Mouse (Mus musculus) lung, embryonic 14.5 days (tissue): ENCODE measurements around the gene Akirin2. TPM values are rescaled to one million over a fixed set of nuclear protein-coding genes. Genes with fewer than 3 reads are reported as not detected.

Source experiments
- ATAC-seq: fragments of 200-750 bp; cut with Nextera tagmentation; 2 replicates; pipeline ENCODE4 v1.8.0; 2017; ENCODE audit warnings: mild to moderate bottlenecking, moderate TSS enrichment, moderate library complexity; ENCODE audit not compliant: insufficient read depth
- DNase-seq: peaks from one replicate; pipeline ENCODE4 v3.0.0-alpha.2; 2015
- H3K27ac ChIP-seq: fragments of 300-500 bp; sonication (generic); 2 replicates; pipeline ENCODE4 v1.5.1; 2014; ENCODE audit warnings: low read depth, mild to moderate bottlenecking, moderate library complexity
- H3K27me3 ChIP-seq: fragments of 300-500 bp; sonication (generic); 2 replicates; pipeline ENCODE4 v1.6.1; 2014; ENCODE audit warnings: low read length, control low read depth; ENCODE audit not compliant: insufficient read depth
- H3K36me3 ChIP-seq: fragments of 300-500 bp; sonication (generic); 2 replicates; pipeline ENCODE4 v1.6.1; 2014; ENCODE audit warnings: control low read depth; ENCODE audit not compliant: insufficient read depth
- H3K4me1 ChIP-seq: fragments of 300-500 bp; sonication (generic); 2 replicates; pipeline ENCODE4 v1.6.1; 2014; ENCODE audit warnings: antibody characterized with exemption, control low read depth; ENCODE audit not compliant: insufficient read depth
- H3K4me2 ChIP-seq: fragments of 300-500 bp; sonication (generic); 2 replicates; pipeline ENCODE4 v1.6.1; 2014; ENCODE audit warnings: mild to moderate bottlenecking
- H3K4me3 ChIP-seq: fragments of 300-500 bp; sonication (generic); 2 replicates; pipeline ENCODE4 v1.5.1; 2014; ENCODE audit warnings: low read depth, low read length
- H3K9ac ChIP-seq: fragments of 300-500 bp; sonication (generic); 2 replicates; pipeline ENCODE4 v1.6.1; 2014
- H3K9me3 ChIP-seq: fragments of 300-500 bp; sonication (generic); 2 replicates; pipeline ENCODE4 v1.6.1; 2016; ENCODE audit warnings: low read depth, low read length, control low read depth
- CTCF ChIP-seq: IDR thresholded peaks from 2 replicates; pipeline ENCODE4 v1.5.1; 2016; ENCODE audit warnings: antibody characterized with exemption, low read depth
- WGBS: fragments of 180-500 bp; shearing (Covaris S2); extraction: QIAGEN DNeasy Blood & Tissue Kit; methylation state at CpG from one replicate; pipeline ENCODE4 v1.1.7; 2014; 5-methylcytosine and 5-hydroxymethylcytosine counted together
- polyA plus RNA-seq: library from polyadenylated mRNA; unstranded; fragments of >200 nt; fragmentation: Nextera tagmentation; extraction: Ambion mirVana; gene quantifications from 2 replicates; pipeline ENCODE4 v1.2.1, GENCODE M21; 2014

Gene Akirin2
- 56.1 and 60.0 TPM in 2 replicates for polyA plus RNA-seq

DNA sequence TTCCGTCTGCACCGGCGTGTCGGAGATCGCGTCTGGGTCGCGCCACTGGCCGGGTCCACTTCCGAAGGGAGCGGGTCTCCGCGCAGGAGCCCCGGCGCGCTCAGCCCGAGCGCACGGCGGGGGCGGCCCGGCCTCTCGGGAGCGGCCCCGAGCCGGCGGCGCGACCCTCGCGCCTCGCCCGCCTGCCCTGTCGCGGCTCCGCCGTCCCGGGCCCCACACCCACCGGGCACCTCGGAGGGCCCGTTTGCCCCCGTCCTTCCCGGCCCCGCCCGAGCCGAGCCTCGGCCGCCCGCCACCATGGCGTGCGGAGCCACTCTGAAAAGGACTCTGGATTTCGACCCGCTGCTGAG lies at the start of gene Akirin2:
TSS of gene Akirin2 (plus strand) at position 190 of the 350 bp plus-strand sequence.
- H3K4me1 ChIP-seq = 0 out of 2 replicates have a peak, but pooled peaks cover 1% of the 10 kb centered on the region
- peak within 1 kb of the TSS; percentile 97 for H3K4me3 ChIP-seq
- DNase-seq (no peak), ATAC-seq (no peak; the same call in 1 of the 2 replicates)
- under 1% methylated on average over 42 of the region's 53 CpGs for WGBS
- peak within 1 kb of the TSS; percentile 92 for H3K27ac ChIP-seq
- no peaks in the 10 kb centered on the region for H3K9me3 ChIP-seq
- H3K27me3 ChIP-seq = no peaks in the 10 kb centered on the region
- peak within 1 kb of the TSS; percentile 84 for H3K9ac ChIP-seq
- no peaks in the 10 kb centered on the region for H3K36me3 ChIP-seq
- no peak for TF ChIP-seq CTCF
- H3K4me2 ChIP-seq = peak within 1 kb of the TSS; percentile 70

GRCm38 (mm10) chr4:34510305-34510704 lies 40.4 kb upstream of the Akirin2 start:
- no peak for DNase-seq

DNA sequence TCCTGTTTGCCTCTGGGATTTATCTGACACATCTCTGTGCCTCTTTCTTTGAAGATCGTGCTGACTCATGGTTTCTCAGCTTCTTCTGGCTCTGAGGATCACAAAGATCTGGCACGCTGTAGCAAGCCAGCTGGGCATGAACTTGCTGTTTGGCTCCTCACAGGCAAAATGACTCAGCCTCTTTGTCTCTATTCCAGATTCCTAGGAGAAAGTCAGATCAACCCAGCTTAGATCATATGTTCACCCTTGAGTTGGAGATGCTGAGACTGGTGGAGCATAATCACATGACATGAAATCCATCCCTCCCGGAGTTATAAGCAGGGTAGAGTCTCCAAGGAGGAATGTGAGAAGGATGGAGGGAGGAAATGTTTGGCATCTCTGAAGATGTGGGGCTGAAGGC lies 27.9 kb upstream of the Akirin2 start:
- H3K36me3 ChIP-seq = no peaks in the 10 kb centered on the region
- ATAC-seq (no peak), DNase-seq (no peak)
- no peaks in the 10 kb centered on the region for H3K4me1 ChIP-seq
- no peaks in the 10 kb centered on the region for H3K27me3 ChIP-seq
- H3K4me3 ChIP-seq = no peak overlapping the region
- WGBS = 60% methylated on average over 3 of the region's 3 CpGs
- no peak overlapping the region for H3K9ac ChIP-seq
- H3K27ac ChIP-seq = no peak overlapping the region
- no peaks in the 10 kb centered on the region for H3K9me3 ChIP-seq
- no peak overlapping the region for H3K4me2 ChIP-seq
- TF ChIP-seq CTCF = no peak

More at GRCm38 (mm10) chr4:34510305-34510704, 40.4 kb upstream of the Akirin2 start:
- no peak overlapping the region for H3K9ac ChIP-seq
- no peak overlapping the region for H3K4me3 ChIP-seq
- TF ChIP-seq CTCF = no peak
- H3K36me3 ChIP-seq = no peaks in the 10 kb centered on the region
- no peak overlapping the region for H3K4me2 ChIP-seq
- ATAC-seq = no peak
- no peaks in the 10 kb centered on the region for H3K27me3 ChIP-seq
- H3K27ac ChIP-seq = no peak overlapping the region
- H3K9me3 ChIP-seq = no peaks in the 10 kb centered on the region; the same call in 1 of the 2 replicates
- no peaks in the 10 kb centered on the region for H3K4me1 ChIP-seq
- WGBS = 78% methylated on average over 3 of the region's 3 CpGs

DNA sequence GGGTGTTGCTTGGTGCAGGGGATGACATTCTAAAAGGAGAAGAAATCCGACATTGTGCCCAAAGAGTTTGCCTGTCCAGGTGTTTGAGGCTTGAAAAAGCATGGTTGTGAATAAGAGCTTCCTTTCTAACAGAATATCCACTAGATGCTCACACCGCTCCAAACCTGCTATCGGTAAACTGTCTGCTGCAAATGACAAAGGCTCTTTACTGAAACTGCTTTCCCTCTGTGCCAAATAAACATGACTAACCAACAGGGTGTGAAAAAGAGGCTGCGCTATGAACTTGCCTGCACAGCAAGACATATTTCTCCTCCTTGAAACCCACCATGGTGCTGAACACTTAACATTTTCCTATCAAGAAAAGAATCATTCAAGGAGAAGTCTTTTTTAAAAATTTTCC lies 27.2 kb upstream of the Akirin2 start:
- Histone ChIP-seq H3K27me3 (no peaks in the 10 kb centered on the region), H3K4me1 (no peaks in the 10 kb centered on the region), H3K9me3 (no peaks in the 10 kb centered on the region), H3K9ac (no peak overlapping the region), H3K4me2 (no peak overlapping the region), H3K4me3 (no peak overlapping the region), H3K27ac (no peak overlapping the region), H3K36me3 (no peaks in the 10 kb centered on the region)
- ATAC-seq (no peak), DNase-seq (no peak)
- TF ChIP-seq CTCF = no peak
- 82% methylated on average over 4 of the region's 4 CpGs for WGBS

DNA sequence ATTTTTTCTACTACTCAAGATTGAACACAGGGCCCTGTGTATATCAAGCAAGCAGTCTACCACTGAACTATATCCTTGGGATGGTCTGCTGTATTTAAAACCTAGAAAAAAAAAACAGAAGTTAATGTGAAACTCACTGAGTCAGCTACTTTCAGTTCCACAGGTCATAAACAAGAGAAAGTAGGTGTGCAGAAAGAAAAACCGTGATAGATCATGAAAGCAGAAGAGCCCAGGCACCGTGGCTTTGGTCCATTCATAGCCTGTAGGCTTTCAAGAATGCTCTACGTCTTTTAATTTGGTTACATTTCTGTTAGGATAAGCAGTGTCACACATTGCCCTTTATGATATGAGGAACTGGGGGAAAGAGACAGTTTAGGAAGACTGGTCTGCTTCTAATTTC lies 24.0 kb upstream of the Akirin2 start:
- no peak for TF ChIP-seq CTCF
- no peak for ATAC-seq
- Histone ChIP-seq H3K36me3 (no peaks in the 10 kb centered on the region), H3K9me3 (no peaks in the 10 kb centered on the region), H3K4me2 (no peak overlapping the region), H3K4me3 (no peak overlapping the region), H3K27me3 (no peaks in the 10 kb centered on the region), H3K9ac (no peak overlapping the region), H3K27ac (no peak overlapping the region), H3K4me1 (no peaks in the 10 kb centered on the region)
- WGBS = 75% methylated on average over 3 of the region's 3 CpGs
- DNase-seq = no peak

DNA sequence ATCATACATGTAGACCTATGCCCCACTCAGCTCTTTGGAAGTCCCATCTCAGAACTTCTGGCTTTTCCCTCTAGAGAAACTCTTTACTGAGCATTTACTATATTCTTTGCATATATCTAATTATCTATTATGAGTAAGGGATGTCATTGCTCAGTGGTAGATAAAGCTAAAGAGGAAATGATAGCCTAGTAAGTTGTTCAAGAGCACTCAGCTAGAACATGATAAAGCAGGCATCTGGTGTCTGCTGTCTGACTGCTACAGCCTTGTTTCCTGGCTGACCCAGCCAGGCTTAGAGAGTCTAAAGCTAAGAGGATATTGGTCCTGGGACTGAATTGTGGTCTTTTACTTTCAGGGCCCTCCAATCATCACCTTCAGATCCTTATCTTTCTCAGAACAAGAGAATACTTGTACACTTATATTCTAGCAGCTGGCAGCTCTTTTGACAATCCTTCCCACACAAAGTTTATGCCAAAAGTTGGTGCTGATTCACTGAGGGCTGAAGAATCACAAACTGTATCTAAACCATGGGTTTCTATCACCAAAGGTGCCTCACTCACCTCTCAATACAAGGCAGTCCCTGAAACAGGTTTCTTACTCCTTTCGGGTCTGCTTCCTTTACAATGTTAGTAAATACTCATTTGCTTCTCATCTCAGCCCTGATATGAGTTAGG lies 22.2 kb upstream of the Akirin2 start:
- H3K36me3 ChIP-seq = no peaks in the 10 kb centered on the region
- H3K4me2 ChIP-seq = no peak overlapping the region
- no peak overlapping the region for H3K27ac ChIP-seq
- no peaks in the 10 kb centered on the region for H3K4me1 ChIP-seq
- no peak overlapping the region for H3K9ac ChIP-seq
- 90% methylated on average over 1 of the region's 1 CpGs for WGBS
- no peak for DNase-seq
- ATAC-seq = no peak
- no peaks in the 10 kb centered on the region for H3K9me3 ChIP-seq
- no peak for TF ChIP-seq CTCF
- no peak overlapping the region for H3K4me3 ChIP-seq
- no peaks in the 10 kb centered on the region for H3K27me3 ChIP-seq

DNA sequence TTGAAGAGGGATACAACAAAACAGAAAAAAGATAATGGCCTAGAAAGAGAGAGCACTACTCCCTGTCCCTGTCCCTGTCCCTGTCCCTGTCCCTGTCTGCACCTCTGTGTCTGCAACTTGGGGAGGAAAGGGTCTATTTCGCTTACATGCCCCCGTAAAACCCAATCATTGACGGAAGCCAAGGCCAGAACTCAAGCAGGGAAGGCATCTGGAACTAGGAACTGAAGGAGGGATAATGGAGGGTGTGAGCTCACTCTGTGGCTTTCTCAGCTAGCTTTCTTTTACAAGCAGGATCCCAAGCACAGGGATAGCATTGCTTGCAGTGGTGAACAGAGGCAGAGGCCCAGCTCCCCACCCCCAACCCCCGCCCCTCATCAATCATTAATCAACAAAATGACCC lies 21.4 kb upstream of the Akirin2 start:
- H3K36me3 ChIP-seq = no peaks in the 10 kb centered on the region
- H3K9me3 ChIP-seq = no peaks in the 10 kb centered on the region
- H3K27me3 ChIP-seq = no peaks in the 10 kb centered on the region
- no peak overlapping the region for H3K27ac ChIP-seq
- WGBS = 66% methylated on average over 4 of the region's 4 CpGs
- H3K4me2 ChIP-seq = no peak overlapping the region
- no peak overlapping the region for H3K4me3 ChIP-seq
- TF ChIP-seq CTCF = no peak
- H3K9ac ChIP-seq = no peak overlapping the region
- no peak for ATAC-seq
- no peak for DNase-seq
- H3K4me1 ChIP-seq = no peaks in the 10 kb centered on the region

DNA sequence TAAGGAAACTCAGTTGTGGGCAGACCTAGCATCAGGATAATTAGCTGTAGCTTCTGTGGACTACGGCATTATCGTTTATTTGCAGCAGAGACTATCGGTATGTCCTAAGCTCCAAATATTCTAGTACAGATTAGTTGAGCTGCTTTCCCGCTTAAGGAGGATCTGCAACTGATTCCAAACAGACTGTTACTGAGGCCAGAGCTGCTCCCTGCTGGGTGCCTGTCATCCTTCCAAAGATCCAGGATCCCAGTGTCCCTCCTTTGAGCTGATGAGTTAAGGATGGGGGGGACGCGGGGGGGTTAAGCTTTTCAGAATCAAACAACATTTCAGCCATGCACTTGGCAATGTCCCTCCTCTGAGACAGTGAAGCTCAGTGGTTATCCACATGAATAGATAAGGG lies 20.8 kb upstream of the Akirin2 start:
- Histone ChIP-seq H3K27ac (no peak overlapping the region), H3K4me1 (no peaks in the 10 kb centered on the region), H3K27me3 (no peaks in the 10 kb centered on the region), H3K4me3 (no peak overlapping the region), H3K36me3 (no peaks in the 10 kb centered on the region), H3K9ac (no peak overlapping the region), H3K9me3 (no peaks in the 10 kb centered on the region), H3K4me2 (no peak overlapping the region)
- ATAC-seq = no peak
- WGBS = 79% methylated on average over 6 of the region's 6 CpGs
- no peak for DNase-seq
- TF ChIP-seq CTCF = no peak
